Mouse (Mus musculus): ENCODE measurements around the gene Lrrc28. TPM values are rescaled to one million over a fixed set of nuclear protein-coding genes. Genes with fewer than 3 reads are reported as not detected.

Lrrc28 gene
- total and polyA plus RNA-seq, 3 experiments = 8.9 to 41.2 (median 16.6) TPM

GRCm38 (mm10) chr7:67598050-67598449 lies 47.0 kb downstream of the Lrrc28 start:
- Histone ChIP-seq H3K4me3 (ENCODE audit: low read depth, low read length) (no peak overlapping the region), H3K4me1 (ENCODE audit: insufficient read depth, low read depth, low read length) (no peaks in the 10 kb centered on the region), H3K9me3 (replicated peaks) (no peaks in the 10 kb centered on the region), H3K36me3 (replicated peaks) (peaks cover 8% of the 10 kb centered on the region), H3K27me3 (ENCODE audit: insufficient read depth, low read length) (no peaks in the 10 kb centered on the region)
- DNase-seq (ENCODE audit: low spot score) (no peak), ATAC-seq (ENCODE audit: extremely low read depth, insufficient number of reproducible peaks, low FRiP score, poor library complexity, severe bottlenecking) (no peak)
- no peak for TF ChIP-seq GATA1 (IDR thresholded peaks at IDR 0.05; ENCODE audit: borderline replicate concordance, low read length)
- TF ChIP-seq TAL1 (conservative IDR thresholded peaks at IDR 0.05; ENCODE audit: low read depth, low read length) = no peak
- TF ChIP-seq POLR2AphosphoS5 (IDR thresholded peaks at IDR 0.05; ENCODE audit: insufficient replicate concordance, low read depth, low read length) = no peak
- TF ChIP-seq CTCF (IDR thresholded peaks at IDR 0.05; ENCODE audit: low read depth, low read length) = no peak
- TF ChIP-seq GATA2 (IDR thresholded peaks at IDR 0.05; ENCODE audit: borderline replicate concordance, low read depth, low read length) = no peak

GRCm38 (mm10) chr7:67596961-67597360 lies 48.1 kb downstream of the Lrrc28 start:
- TF ChIP-seq GATA1 (IDR thresholded peaks at IDR 0.05; ENCODE audit: borderline replicate concordance, low read length) = no peak
- no peak for TF ChIP-seq CTCF (IDR thresholded peaks at IDR 0.05; ENCODE audit: low read depth, low read length)
- TF ChIP-seq POLR2AphosphoS5 (IDR thresholded peaks at IDR 0.05; ENCODE audit: insufficient replicate concordance, low read depth, low read length) = no peak
- no peak for TF ChIP-seq GATA2 (IDR thresholded peaks at IDR 0.05; ENCODE audit: borderline replicate concordance, low read depth, low read length)
- TF ChIP-seq TAL1 (conservative IDR thresholded peaks at IDR 0.05; ENCODE audit: low read depth, low read length) = no peak
- ATAC-seq (ENCODE audit: extremely low read depth, insufficient number of reproducible peaks, low FRiP score, poor library complexity, severe bottlenecking) (no peak), DNase-seq (ENCODE audit: low spot score) (no peak)
- Histone ChIP-seq H3K9me3 (replicated peaks) (no peaks in the 10 kb centered on the region), H3K4me1 (ENCODE audit: insufficient read depth, low read depth, low read length) (no peaks in the 10 kb centered on the region), H3K36me3 (replicated peaks) (peaks cover 10% of the 10 kb centered on the region), H3K4me3 (ENCODE audit: low read depth, low read length) (no peak overlapping the region), H3K27me3 (ENCODE audit: insufficient read depth, low read length) (no peaks in the 10 kb centered on the region)

GRCm38 (mm10) chr7:67596322-67596721 lies 48.7 kb downstream of the Lrrc28 start:
- H3K4me3 ChIP-seq (ENCODE audit: low read depth, low read length) = no peak overlapping the region
- TF ChIP-seq CTCF (IDR thresholded peaks at IDR 0.05; ENCODE audit: low read depth, low read length) = no peak
- H3K36me3 ChIP-seq (replicated peaks) = peaks cover 10% of the 10 kb centered on the region
- DNase-seq (ENCODE audit: low spot score) (no peak), ATAC-seq (ENCODE audit: extremely low read depth, insufficient number of reproducible peaks, low FRiP score, poor library complexity, severe bottlenecking) (no peak)
- H3K4me1 ChIP-seq (ENCODE audit: insufficient read depth, low read depth, low read length) = no peaks in the 10 kb centered on the region
- no peaks in the 10 kb centered on the region for H3K27me3 ChIP-seq (ENCODE audit: insufficient read depth, low read length)
- H3K9me3 ChIP-seq (replicated peaks) = no peaks in the 10 kb centered on the region

GRCm38 (mm10) chr7:67593902-67594301 lies 51.2 kb downstream of the Lrrc28 start:
- ATAC-seq (ENCODE audit: extremely low read depth, insufficient number of reproducible peaks, low FRiP score, poor library complexity, severe bottlenecking) = no peak
- TF ChIP-seq GATA2 (IDR thresholded peaks at IDR 0.05; ENCODE audit: borderline replicate concordance, low read depth, low read length) = no peak
- TF ChIP-seq TAL1 (conservative IDR thresholded peaks at IDR 0.05; ENCODE audit: low read depth, low read length) = no peak
- no peak for TF ChIP-seq CTCF (IDR thresholded peaks at IDR 0.05; ENCODE audit: low read depth, low read length)
- no peak for TF ChIP-seq POLR2AphosphoS5 (IDR thresholded peaks at IDR 0.05; ENCODE audit: insufficient replicate concordance, low read depth, low read length)
- TF ChIP-seq GATA1 (IDR thresholded peaks at IDR 0.05; ENCODE audit: borderline replicate concordance, low read length) = no peak
- Histone ChIP-seq H3K27me3 (ENCODE audit: insufficient read depth, low read length) (no peaks in the 10 kb centered on the region), H3K36me3 (replicated peaks) (peaks cover 10% of the 10 kb centered on the region), H3K4me3 (ENCODE audit: low read depth, low read length) (no peak overlapping the region), H3K4me1 (ENCODE audit: insufficient read depth, low read depth, low read length) (no peaks in the 10 kb centered on the region), H3K9me3 (replicated peaks) (no peaks in the 10 kb centered on the region)
- DNase-seq (ENCODE audit: low spot score) = no peak

- ATAC-seq (ENCODE audit: extremely low read depth, insufficient number of reproducible peaks, low FRiP score, poor library complexity, severe bottlenecking) = no peak
- H3K36me3 ChIP-seq (replicated peaks) = peaks cover 10% of the 10 kb centered on the region
- H3K9me3 ChIP-seq (replicated peaks) = no peaks in the 10 kb centered on the region
- DNase-seq (ENCODE audit: low spot score) = no peak
- H3K4me3 ChIP-seq (ENCODE audit: low read depth, low read length) = no peak overlapping the region
- TF ChIP-seq POLR2AphosphoS5 (IDR thresholded peaks at IDR 0.05; ENCODE audit: insufficient replicate concordance, low read depth, low read length) = no peak
- no peak for TF ChIP-seq GATA1 (IDR thresholded peaks at IDR 0.05; ENCODE audit: borderline replicate concordance, low read length)
- TF ChIP-seq GATA2 (IDR thresholded peaks at IDR 0.05; ENCODE audit: borderline replicate concordance, low read depth, low read length) = no peak
- TF ChIP-seq TAL1 (conservative IDR thresholded peaks at IDR 0.05; ENCODE audit: low read depth, low read length) = no peak
- TF ChIP-seq CTCF (IDR thresholded peaks at IDR 0.05; ENCODE audit: low read depth, low read length) = no peak
- no peaks in the 10 kb centered on the region for H3K27me3 ChIP-seq (ENCODE audit: insufficient read depth, low read length)
- H3K4me1 ChIP-seq (ENCODE audit: insufficient read depth, low read depth, low read length) = no peaks in the 10 kb centered on the region
Measured at GRCm38 (mm10) chr7:67592670-67593069, 52.4 kb downstream of the Lrrc28 start.

GRCm38 (mm10) chr7:67588743-67589142 lies 56.3 kb downstream of the Lrrc28 start:
- TF ChIP-seq GATA2 (IDR thresholded peaks at IDR 0.05; ENCODE audit: borderline replicate concordance, low read depth, low read length) (no peak), CTCF (IDR thresholded peaks at IDR 0.05; ENCODE audit: low read depth, low read length) (no peak), GATA1 (IDR thresholded peaks at IDR 0.05; ENCODE audit: borderline replicate concordance, low read length) (no peak), TAL1 (conservative IDR thresholded peaks at IDR 0.05; ENCODE audit: low read depth, low read length) (no peak), POLR2AphosphoS5 (IDR thresholded peaks at IDR 0.05; ENCODE audit: insufficient replicate concordance, low read depth, low read length) (no peak)
- Histone ChIP-seq H3K36me3 (replicated peaks) (peaks cover 6% of the 10 kb centered on the region), H3K27me3 (ENCODE audit: insufficient read depth, low read length) (no peaks in the 10 kb centered on the region), H3K9me3 (replicated peaks) (no peaks in the 10 kb centered on the region), H3K4me1 (ENCODE audit: insufficient read depth, low read depth, low read length) (no peaks in the 10 kb centered on the region), H3K4me3 (ENCODE audit: low read depth, low read length) (no peak overlapping the region)
- no peak for ATAC-seq (ENCODE audit: extremely low read depth, insufficient number of reproducible peaks, low FRiP score, poor library complexity, severe bottlenecking)
- no peak for DNase-seq (ENCODE audit: low spot score)

GRCm38 (mm10) chr7:67586479-67586878 lies 58.6 kb downstream of the Lrrc28 start:
- no peak for TF ChIP-seq CTCF (IDR thresholded peaks at IDR 0.05; ENCODE audit: low read depth, low read length)
- TF ChIP-seq GATA2 (IDR thresholded peaks at IDR 0.05; ENCODE audit: borderline replicate concordance, low read depth, low read length) = no peak
- no peak for TF ChIP-seq TAL1 (conservative IDR thresholded peaks at IDR 0.05; ENCODE audit: low read depth, low read length)
- no peak for TF ChIP-seq POLR2AphosphoS5 (IDR thresholded peaks at IDR 0.05; ENCODE audit: insufficient replicate concordance, low read depth, low read length)
- no peak for TF ChIP-seq GATA1 (IDR thresholded peaks at IDR 0.05; ENCODE audit: borderline replicate concordance, low read length)
- no peak for DNase-seq (ENCODE audit: low spot score)

More at GRCm38 (mm10) chr7:67586479-67586878, 58.6 kb downstream of the Lrrc28 start:
- H3K9me3 ChIP-seq (replicated peaks) = no peaks in the 10 kb centered on the region
- H3K27me3 ChIP-seq (ENCODE audit: insufficient read depth, low read length) = no peaks in the 10 kb centered on the region
- no peaks in the 10 kb centered on the region for H3K36me3 ChIP-seq (replicated peaks)
- ATAC-seq (ENCODE audit: extremely low read depth, insufficient number of reproducible peaks, low FRiP score, poor library complexity, severe bottlenecking) = no peak
- H3K4me1 ChIP-seq (ENCODE audit: insufficient read depth, low read depth, low read length) = no peaks in the 10 kb centered on the region
- H3K4me3 ChIP-seq (ENCODE audit: low read depth, low read length) = no peak overlapping the region
